Mouse (Mus musculus) large intestine, adult 2 months (tissue): Measurements from ENCODE around the gene Prdm16. TPM values are rescaled to one million over a fixed set of nuclear protein-coding genes. Genes with fewer than 3 reads are reported as not detected.
A peak's percentile ranks its signal among the peaks of the same experiment; 100 is the strongest.

Experiments used
- DNase-seq: peaks from one replicate; pipeline ENCODE4 v3.0.0-alpha.2; 2012; ENCODE audit warnings: low read depth, low spot score
- WGBS: fragments of 180-500 bp; shearing (Covaris S2); methylation state at CpG from one replicate; pipeline ENCODE4 v1.1.7; 2018; 5-methylcytosine and 5-hydroxymethylcytosine counted together
- polyA plus RNA-seq: library from polyadenylated mRNA; depleted of rRNA; stranded (reverse); fragments of >200 nt; gene quantifications from 2 replicates; pipeline ENCODE4 v1.2.3, GENCODE M21; 2012

The Prdm16 gene
- polyA plus RNA-seq, 1 experiment = 2.7 TPM

GRCm38 (mm10) chr4:154496991-154497390 lies 139.7 kb downstream of the Prdm16 start:
- DNase-seq = peak; percentile 85
- WGBS = 9% methylated on average over 7 of the region's 7 CpGs

GRCm38 (mm10) chr4:154496522-154496921 lies 140.2 kb downstream of the Prdm16 start:
- DNase-seq = peak; percentile 2
- 35% methylated on average over 5 of the region's 5 CpGs for WGBS

GRCm38 (mm10) chr4:154493996-154494395 lies 142.7 kb downstream of the Prdm16 start:
- no peak for DNase-seq
- 46% methylated on average over 4 of the region's 4 CpGs for WGBS

GRCm38 (mm10) chr4:154492714-154493121 lies 144.0 kb downstream of the Prdm16 start:
- DNase-seq = no peak
- WGBS = 83% methylated on average over 11 of the region's 11 CpGs

GRCm38 (mm10) chr4:154492268-154492667 lies 144.4 kb downstream of the Prdm16 start:
- no peak for DNase-seq
- 79% methylated on average over 7 of the region's 7 CpGs for WGBS

GRCm38 (mm10) chr4:154488031-154488430 lies 148.6 kb downstream of the Prdm16 start:
- 63% methylated on average over 5 of the region's 5 CpGs for WGBS
- DNase-seq = no peak

- DNase-seq = no peak
- WGBS = 84% methylated on average over 14 of the region's 14 CpGs
These were observed 154.0 kb downstream of the Prdm16 start for GRCm38 (mm10) chr4:154482695-154483094.

- DNase-seq = no peak
- 32% methylated on average over 14 of the region's 14 CpGs for WGBS
These were observed 154.7 kb downstream of the Prdm16 start for GRCm38 (mm10) chr4:154481771-154482637.

GRCm38 (mm10) chr4:154480544-154481260 lies 156.0 kb downstream of the Prdm16 start:
- 79% methylated on average over 9 of the region's 9 CpGs for WGBS
- no peak for DNase-seq

GRCm38 (mm10) chr4:154480143-154480542 lies 156.5 kb downstream of the Prdm16 start:
- DNase-seq = no peak
- 60% methylated on average over 15 of the region's 15 CpGs for WGBS

- DNase-seq = no peak
- 68% methylated on average over 8 of the region's 8 CpGs for WGBS
These were observed 157.6 kb downstream of the Prdm16 start for GRCm38 (mm10) chr4:154478933-154479613.

GRCm38 (mm10) chr4:154473571-154474307 lies 162.9 kb downstream of the Prdm16 start:
- WGBS = 43% methylated on average over 25 of the region's 25 CpGs
- DNase-seq = no peak

- no peak for DNase-seq
- WGBS = 64% methylated on average over 8 of the region's 8 CpGs
These were observed 164.1 kb downstream of the Prdm16 start for GRCm38 (mm10) chr4:154472569-154472968.

- whole genome bisulfite sequencing = 23% methylated on average over 17 of the region's 17 CpGs
- no peak for DNase-seq
These were observed 165.1 kb downstream of the Prdm16 start for GRCm38 (mm10) chr4:154471447-154472101.

- no peak for DNase-seq
- 40% methylated on average over 5 of the region's 5 CpGs for WGBS
These were observed 170.4 kb downstream of the Prdm16 start for GRCm38 (mm10) chr4:154466305-154466704.

GRCm38 (mm10) chr4:154465123-154465522 lies 171.6 kb downstream of the Prdm16 start:
- DNase-seq = no peak
- 47% methylated on average over 9 of the region's 9 CpGs for WGBS

GRCm38 (mm10) chr4:154460021-154460420 lies 176.7 kb downstream of the Prdm16 start:
- no peak for DNase-seq
- WGBS = 67% methylated on average over 13 of the region's 13 CpGs

GRCm38 (mm10) chr4:154457756-154458155 lies 178.9 kb downstream of the Prdm16 start:
- 76% methylated on average over 3 of the region's 3 CpGs for WGBS

GRCm38 (mm10) chr4:154456265-154456822 lies 180.3 kb downstream of the Prdm16 start:
- no peak for DNase-seq
- 76% methylated on average over 11 of the region's 11 CpGs for WGBS

More at GRCm38 (mm10) chr4:154457756-154458155, 178.9 kb downstream of the Prdm16 start:
- DNase-seq = no peak
